Mouse (Mus musculus): Measurements from ENCODE around the gene Ccdc170.
"Not testable (repeated sequence)": the region's sequence is repeated elsewhere in the genome, so short reads cannot be mapped to it uniquely, and the experiment has no call there.

Gene Ccdc170

DNA sequence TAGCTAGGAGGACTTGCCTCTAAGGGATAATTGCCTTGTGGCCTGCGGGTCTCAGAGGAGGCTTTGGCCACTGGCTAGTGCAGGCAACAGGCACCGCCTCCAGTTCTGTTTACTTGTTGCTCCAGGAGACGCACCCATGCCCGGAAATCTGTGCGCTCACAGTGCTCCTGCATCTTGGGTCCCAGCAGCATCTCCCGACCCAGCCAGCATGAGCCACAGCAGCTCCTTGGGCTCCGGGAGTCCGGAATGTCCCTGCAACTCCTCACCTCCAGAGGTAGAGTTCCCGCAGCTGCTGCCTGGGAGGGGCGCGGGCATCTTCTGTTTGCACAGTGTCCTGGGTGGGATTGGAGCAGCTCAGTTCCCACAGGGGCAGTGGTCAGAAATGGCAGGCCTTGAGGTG is at the start of gene Ccdc170:
Gene Ccdc170 (plus strand): TSS at position 148 of the 400 bp plus-strand sequence.
- no peak for DNase-seq (ENCODE audit: low read depth, low spot score)

DNA sequence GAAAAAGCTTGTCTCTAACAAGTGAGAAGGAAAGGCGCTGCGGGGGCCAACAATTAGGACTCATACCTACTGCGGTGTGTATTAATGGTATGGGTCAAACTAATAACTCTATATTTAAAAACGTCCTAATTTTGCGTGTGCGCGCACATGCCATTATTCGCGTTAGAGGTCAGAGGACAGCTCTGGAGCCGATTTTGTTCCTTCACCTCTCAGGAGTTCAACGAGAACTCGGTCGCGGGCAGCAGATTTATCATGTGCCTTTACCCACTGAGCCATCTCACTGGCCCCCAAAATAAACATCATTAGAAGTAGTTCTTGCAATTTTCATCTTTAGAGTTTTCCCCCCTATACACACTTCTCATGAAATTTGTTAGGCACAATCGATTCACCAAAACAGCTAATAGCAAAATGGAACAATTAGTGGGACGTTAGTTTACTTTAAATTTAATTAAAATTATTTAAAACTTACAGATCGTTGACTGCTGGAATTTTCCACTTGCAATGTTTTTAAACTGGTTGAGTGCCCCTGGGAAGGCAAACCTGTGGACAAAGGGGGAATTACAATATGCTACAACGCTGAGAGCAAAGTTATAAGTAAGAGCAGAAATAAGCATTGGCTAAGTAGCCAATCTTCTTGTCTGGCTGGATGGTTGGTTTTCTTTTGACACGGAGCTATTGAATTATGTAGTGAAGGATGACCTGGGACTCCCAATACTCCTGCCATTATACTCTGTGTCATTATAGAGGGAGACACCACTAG is 49.1 kb upstream of the Ccdc170 start:
- DNase-seq (ENCODE audit: low read depth, low spot score), result no peak

DNA sequence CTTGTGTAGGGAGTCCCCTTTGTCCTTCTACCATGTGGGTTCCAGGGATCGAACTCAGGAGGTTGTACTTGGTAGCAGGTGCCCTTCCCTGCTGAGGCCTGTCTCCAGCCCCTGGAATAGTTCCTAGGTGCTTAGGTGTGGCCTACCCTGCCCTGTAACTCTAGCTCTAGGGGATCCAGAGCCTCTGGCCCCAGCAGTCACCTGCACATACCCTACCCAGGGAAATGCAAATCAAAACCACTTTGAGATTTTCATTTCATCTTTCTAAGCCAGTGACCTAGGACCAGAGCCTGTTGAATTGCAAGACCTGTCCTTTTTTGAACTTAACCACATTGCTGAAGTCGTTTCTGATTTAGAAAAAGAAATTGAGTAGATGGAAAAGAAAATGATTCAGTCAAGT is 48.4 kb upstream of the Ccdc170 start:
- not testable (repeated sequence) for DNase-seq (ENCODE audit: low read depth, low spot score)

DNA sequence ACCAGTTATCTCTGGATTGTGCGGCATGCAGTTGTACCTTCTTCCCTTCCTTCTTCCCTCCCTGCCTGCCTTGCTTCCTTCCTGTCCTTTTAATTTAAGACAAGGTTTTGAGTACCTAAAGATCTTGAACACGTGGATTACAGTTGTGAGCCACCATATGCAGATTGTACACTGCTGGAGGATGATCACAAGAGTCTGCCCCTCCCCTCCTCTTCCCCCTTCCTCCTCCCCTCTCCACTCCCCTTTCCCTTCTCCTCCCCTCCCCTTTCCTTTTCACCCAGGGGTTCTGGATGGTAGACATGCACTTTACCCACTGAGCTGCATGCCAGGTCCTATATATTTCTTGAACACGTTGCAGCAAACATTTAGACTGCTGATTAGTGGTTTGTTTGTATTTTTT is 46.9 kb upstream of the Ccdc170 start:
- no peak for DNase-seq (ENCODE audit: low read depth, low spot score)

DNA sequence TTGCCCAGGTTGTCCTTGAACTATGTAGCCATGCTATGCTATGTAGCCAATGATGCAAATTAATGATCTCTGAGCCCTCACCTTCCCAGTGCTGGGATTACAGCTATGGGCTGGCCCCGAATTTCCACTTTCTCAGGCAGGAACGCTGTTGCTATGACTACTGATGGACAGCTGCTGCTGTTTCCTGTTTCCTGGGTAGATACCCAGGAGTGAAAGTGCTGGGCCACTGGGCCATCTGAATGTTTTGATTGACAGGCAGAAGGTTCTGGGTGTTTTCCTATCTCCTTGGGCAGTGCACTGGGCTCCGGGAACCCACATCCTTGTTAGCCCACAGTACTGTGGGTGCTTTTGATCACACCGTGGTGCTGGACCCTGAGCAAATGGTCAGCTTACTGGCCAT is 25.9 kb upstream of the Ccdc170 start:
- no peak for DNase-seq (ENCODE audit: low read depth, low spot score)

DNA sequence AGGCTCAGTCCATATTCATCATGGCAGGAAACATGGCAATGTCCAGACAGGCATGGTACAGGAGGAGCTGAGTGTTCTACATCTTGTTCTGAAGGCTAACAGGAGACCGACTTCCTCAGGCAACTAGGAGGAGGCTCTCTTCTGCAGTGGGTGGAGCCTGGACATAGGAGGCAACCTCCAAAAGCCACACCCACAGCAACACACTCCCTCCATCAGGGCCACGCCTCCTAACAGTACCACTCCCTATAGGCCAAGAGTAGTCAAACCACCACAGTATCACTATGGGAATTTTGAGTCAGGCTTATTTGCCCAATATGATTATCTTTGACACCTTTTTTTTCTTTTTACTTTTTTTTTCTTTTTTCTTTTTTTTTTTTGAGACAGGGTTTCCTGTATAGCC is 22.1 kb upstream of the Ccdc170 start:
- DNase-seq (ENCODE audit: low read depth, low spot score), result no peak

DNA sequence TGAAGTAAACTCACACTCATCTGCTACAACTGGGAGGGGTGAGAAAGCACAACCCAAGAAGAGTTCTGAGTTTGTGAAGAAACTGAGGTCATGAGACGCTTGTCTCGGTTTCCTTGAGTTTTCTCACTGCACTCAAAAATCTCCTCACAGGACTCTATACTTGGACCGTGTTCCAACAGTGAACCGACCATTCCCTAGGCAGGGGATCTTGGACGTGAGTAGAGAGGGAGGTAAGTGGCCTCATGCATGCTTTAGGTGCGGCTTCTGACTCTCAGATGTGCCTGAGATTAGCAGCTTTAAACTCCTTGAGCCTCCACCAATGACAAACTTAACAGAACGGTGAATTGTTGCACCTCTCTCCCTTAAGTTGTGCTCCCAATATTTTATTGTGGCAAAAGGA is 16.5 kb upstream of the Ccdc170 start:
- DNase-seq (ENCODE audit: low read depth, low spot score), result no peak

DNA sequence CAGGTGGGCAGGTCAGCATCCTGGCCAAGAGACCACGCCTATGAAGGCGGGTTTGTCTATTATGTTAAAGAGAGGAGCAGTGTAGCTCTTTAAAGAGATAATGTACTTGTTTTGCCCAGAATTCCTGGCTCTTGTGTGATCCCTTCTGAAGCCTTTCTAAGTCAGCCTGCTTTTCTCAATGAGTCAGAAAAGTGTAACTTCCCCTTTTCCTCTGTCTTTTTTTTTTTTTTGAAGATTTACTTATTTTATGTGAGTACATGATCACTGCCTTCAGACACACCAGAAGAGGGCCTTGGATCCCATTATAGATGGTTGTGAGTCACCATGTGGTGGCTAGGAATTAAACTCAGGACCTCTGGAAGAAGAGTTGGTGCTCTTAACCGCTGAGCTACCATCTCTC is 12.9 kb upstream of the Ccdc170 start:
- DNase-seq (ENCODE audit: low read depth, low spot score), result no peak

DNA sequence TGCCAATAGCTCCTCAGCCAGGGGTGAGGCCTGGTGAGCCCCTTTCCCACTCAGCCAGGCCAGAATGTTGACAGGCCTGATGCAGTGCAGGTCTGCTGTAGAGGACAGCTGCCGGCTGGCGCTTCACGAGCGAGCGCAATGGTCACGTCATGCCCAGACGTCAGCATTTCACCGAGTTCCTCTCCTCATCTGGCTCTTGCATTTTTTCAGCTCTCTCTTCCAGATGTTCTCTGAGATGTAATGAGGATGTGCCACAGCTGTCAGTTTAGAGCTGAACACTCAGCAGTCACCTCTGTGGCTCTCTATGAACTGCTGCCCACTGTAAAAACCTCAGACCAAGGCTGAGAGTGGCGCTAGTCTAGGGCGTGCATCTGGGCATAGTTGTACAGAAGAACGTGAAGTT is 8.7 kb upstream of the Ccdc170 start:
- DNase-seq (ENCODE audit: low read depth, low spot score), result no peak

DNA sequence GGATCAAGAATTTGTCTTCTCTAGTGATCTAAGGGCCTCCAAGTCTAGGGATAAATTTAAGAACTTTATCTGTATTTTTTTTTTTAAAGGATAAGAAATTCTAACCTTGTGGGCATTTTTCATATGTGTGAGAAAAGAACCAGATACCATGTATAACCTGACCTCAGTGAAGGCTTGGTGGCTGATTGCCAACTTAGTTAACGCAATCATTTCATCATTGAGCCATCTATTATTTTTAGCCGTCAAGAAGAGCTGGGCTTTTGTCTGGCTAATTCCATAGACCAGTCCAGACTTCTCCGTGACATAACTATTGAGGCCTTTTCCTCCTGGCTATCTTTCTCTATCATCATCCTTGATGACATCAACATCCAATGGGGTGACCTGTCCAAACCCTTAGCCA is 6.9 kb upstream of the Ccdc170 start:
- DNase-seq (ENCODE audit: low read depth, low spot score), result no peak

DNA sequence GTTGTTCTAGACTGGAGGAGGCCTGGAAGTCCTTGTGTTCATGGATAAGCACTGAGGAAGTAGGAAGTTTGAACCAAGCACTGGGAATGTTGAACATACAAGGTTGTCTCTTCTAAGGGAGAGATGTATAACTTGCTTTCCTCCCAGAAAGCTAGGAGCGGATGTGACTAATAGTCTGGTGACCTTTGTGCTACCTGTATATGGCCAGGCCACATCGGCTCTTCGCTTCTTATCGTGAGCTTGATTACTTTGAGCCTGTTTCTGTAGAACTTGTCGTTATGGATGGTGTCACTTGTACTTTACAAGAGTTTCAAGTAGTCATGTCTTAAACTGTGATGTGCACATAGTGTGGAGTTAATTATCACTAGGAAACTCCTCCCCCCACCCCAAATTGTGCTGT is 5.7 kb upstream of the Ccdc170 start:
- no peak for DNase-seq (ENCODE audit: low read depth, low spot score)

DNA sequence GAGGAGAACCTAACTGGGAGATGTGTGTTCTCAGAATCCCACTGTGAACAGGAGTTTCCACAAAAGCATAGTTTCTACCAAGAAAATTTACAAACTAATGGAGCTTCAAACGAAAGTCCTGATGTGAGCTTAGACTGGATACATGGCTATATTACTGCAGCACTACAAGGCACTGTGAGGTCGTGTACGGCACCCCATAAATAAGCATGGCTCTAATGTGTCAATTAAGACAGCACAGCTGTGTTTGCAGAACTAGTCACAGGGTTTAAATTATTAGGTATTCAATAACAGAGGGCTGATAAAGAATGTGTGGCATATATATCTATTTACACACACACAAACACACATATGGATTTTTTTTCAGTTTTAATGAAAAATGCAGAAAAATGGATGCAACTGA is 1.4 kb upstream of the Ccdc170 start:
- no peak for DNase-seq (ENCODE audit: low read depth, low spot score)

DNA sequence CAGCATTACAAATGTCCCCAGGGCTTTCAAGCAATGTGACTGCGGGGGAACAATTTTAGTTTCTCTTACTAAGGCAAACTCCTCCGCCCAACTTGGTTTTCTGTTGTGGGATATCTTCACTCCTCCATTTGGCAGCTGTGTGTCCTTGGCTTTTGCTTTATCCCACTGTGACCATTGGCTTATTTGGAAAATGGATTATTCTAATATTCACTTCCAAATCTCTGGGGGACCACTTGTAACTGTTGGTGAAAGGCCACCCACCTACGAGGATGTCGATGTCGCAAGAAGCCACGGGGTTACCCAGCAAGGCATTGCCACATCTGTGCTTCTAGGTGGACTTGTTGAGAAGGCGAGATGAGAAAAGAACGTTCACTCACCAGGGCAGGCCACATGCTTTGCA is 607 bp upstream of the Ccdc170 start:
- no peak for DNase-seq (ENCODE audit: low read depth, low spot score)

DNA sequence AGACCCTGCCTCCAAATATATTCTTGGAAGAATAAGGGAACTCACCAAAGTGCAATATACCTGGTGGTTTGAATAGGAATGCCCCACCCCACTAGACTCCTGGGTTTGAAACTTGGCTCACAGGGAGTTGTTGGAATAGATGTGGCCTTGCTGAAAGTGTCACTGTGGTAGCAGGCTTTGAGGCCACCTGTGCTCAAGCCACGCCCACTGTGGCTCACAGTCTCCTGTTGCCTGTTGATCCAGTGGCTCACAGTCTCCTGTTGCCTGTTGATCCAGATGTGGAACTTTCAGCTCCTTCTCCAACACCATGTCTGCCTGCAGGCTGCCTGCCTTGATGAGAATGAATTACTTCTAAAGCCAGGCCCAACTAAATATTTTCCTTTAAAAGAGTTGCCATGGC is 1.5 kb downstream of the Ccdc170 start:
- DNase-seq (ENCODE audit: low read depth, low spot score), result no peak

DNA sequence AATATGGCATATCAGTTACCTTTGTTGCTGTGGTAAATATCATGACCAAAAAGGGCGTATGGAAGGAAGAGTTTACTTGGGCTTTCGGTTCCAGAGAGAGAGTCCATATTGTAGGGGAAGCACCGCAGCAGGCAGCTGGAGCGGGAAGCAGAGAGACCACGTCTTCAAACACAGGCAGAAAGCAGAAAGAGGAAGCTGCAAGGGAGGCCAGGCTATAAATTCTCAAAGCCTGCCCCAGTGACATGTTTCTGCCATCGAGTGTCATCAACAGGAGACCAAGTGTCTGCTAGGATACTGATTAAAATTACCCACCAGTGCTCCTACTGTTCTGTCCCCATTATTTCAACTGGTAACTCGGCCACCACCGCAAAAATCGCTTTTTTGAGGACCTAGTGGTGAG is 2.7 kb downstream of the Ccdc170 start:
- no peak for DNase-seq (ENCODE audit: low read depth, low spot score)

DNA sequence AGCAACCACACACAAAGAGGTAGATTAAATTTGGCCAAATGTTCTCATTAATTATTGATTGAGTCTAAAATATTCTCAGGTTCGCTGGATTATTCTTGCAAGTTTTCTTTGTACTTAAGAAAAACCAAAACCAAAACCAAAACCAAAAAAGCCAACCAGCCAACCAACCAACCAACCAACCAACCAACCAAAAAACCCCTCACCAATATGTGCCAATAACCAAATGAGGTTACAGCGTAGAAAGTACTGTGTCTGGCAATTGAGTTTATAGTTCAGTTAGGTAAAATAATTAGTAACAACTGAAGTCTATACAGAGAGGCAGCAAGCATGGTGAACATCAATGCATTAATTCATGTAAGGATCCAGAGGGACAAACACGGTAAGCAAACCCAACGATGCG is 7.6 kb downstream of the Ccdc170 start:
- DNase-seq (ENCODE audit: low read depth, low spot score), result no peak

DNA sequence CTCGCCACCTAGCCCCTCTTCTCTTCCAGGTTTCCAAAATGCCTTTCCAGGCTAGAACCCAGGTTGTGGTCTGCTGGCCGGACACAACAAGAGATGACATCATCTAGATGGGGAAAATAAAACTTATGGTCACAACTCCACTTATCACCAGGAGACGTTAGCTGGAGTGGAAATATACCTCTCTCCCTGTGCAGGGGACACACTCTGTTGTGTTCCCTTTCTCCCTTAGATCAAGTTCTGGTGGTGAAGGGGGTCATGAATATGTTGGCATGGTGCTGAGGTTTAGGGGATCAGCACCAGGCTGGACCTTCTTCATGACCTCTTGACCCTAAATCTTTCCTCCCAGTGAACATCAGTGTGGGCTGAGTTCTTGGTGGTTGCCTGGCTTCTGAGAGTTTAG is 9.0 kb downstream of the Ccdc170 start:
- no peak for DNase-seq (ENCODE audit: low read depth, low spot score)

DNA sequence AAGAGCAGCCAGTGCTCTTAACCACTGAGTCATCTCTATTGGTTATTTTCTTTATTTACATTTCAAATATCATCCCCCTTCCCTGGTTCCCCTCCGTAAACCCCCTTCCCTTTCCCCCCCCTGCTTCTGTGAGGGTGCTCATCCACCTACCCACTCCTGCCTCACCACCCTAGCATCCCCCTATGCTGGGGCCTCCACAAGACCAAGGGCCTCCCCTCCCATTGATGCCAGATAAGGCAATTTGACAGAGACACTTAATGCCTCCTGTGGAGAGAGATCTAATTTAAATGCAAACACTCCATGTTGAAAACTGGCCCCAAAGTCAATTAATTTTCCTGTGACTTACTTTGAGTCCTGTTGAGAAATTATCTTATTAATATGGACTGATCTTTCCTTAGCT is 9.7 kb downstream of the Ccdc170 start:
- no peak for DNase-seq (ENCODE audit: low read depth, low spot score)

DNA sequence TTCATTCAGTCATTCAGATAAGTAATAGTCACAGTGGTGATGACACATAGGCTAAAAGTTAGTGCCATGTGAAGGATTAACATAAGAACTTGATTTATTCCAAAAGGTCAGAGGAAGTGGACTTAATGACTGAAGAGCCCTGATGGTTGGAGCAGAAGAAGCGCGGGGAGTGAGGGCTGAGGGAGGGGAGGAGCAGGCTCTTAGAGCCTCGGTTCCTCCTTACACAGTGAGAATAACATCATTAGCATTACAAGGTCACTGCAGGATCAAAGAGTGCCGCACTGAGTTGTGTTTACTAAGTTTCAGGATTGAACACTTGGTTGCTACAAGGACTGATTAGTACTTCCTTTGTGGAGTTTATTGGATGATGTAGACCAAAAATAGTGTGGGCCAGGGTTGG is 10.6 kb downstream of the Ccdc170 start:
- no peak for DNase-seq (ENCODE audit: low read depth, low spot score)

DNA sequence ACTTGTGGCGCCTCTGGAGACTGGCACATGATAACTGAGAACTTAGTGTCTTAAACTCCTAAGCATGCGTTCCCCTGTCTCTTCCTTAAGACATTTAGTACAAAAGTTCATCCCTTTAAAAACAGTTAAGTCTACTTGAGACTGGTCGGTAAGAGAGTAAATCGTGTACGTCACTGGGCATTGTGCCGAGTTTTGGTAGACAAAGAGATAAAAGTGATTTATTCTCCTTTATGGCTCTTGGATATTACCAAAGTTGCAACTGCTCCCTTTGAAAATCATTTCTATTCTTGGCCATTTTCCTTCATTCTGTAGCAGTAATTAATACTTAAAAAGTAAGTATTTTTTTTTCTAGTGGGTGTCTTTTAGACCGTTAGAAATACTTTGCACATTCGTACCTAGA is 20.9 kb downstream of the Ccdc170 start:
- DNase-seq (ENCODE audit: low read depth, low spot score), result no peak

DNA sequence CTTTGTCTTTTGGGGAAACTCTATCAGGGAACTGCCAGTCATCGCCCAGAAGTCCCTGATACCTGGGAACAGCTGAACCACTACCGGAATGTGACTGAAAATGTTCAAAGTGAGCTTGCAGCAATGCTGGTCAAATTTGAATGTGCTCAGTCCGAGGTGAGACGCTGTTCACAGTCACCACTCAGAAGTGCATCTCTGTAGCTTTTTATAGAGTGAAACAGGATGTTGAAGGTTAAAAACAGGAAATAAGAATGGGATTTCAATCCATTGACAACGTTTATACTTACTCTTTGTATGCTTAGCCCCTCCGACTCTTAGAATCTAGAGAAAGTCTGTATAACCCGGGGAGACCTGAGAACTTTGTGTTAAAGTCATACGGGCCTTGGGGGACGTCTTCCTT is 30.4 kb downstream of the Ccdc170 start:
- DNase-seq (ENCODE audit: low read depth, low spot score), result no peak

DNA sequence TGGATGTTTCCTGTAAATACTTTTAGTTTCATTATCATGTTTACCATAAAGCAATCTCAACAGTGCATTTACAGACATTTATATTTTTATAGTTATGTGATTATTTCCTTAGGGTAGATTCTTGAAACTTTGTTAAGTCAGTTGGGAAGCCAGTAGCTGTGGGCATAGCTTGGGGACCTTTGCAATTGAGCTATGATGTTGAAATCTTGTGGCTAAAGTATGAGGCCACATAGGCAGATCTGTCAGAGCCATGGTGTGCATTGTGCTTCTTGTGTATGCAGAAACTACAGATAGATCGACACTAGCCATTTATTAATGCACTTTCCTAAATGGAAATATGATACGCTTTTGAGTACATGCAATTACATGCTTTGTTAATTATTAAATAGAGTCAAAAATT is 35.3 kb downstream of the Ccdc170 start:
- DNase-seq (ENCODE audit: low read depth, low spot score), result no peak

DNA sequence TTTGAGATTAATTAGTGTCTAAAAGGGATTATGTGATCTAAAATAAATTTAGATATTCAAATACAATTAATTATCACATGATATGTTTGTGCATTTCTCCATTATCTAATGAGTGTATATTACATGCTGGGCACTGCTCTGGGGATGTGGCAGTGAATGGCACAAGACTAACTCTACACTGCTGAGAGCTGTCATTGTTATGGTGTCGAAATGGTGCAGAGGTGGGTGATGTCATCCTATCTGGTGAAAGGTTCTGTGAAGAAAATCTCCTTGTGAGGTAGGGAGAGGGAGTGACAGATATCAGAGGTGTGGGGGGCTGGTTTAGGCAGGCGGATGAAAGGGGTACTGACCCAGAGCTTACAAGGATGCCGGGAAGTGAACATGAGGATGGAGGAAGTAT is 37.3 kb downstream of the Ccdc170 start:
- DNase-seq (ENCODE audit: low read depth, low spot score), result no peak
